Mouse (Mus musculus): Measurements from ENCODE around the gene Rbm14. TPM values are rescaled to one million over a fixed set of nuclear protein-coding genes. Genes with fewer than 3 reads are reported as not detected.

Gene Rbm14
- total RNA-seq (2021): 10 to 100 TPM; 48.7 to 60.3 TPM
- long read RNA-seq, experiment 1, transcript Rbm14-201 (3 exons, 3,165 nt): major isoform, 13 of 32 reads
- long read RNA-seq, experiment 1, partial matches to known transcripts: 15 of 32 reads
- long read RNA-seq, experiment 1, other reads (novel, unspliced or antisense): 4 of 32 reads
- long read RNA-seq, experiment 2, transcript Rbm14-201 (3 exons, 3,165 nt): major isoform, 12 of 16 reads
- long read RNA-seq, experiment 2, partial matches to known transcripts: 2 of 16 reads
- long read RNA-seq, experiment 2, other reads (novel, unspliced or antisense): 0 of 16 reads

DNA sequence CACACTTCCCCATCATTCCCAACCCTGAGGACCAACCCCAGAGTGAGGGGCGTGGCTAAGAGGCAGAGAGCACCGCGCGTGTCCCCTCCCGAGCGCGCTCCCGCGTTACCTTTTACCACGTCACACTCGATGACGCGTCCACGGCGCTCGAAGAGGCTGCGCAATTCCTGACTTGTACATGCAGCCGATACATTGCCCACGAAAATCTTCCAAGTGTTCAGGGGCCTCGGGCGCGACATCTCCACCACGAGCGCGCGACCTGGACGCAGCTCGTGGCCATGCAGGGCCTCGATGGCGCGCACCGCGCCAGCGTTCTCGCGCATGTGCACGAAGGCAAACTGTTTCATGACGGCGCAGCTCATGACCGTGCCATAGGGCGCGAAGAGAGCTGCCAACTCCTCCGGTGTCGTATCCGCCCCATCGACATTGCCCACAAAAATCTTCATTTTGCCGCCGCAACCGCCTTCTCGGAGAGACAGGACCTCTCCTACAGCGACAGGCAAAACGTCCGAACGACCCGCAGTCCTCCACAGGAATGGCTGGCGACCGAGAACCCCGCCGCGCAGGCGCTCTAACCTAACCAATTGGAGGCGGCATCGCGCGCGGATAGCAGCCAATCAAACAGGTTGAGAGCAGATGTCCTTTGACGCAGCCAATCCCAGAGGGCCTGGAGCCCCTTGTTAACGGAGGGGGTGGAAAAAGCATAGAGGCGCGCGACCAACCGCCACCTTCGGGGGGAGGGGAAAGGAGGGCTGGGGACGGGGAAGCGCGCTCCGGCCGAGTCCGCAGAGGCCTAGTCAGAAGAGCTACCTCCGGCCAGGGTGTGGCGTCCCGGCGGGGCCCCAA is at the start of gene Rbm14, which contains the start of gene Gm21992:
Gene Rbm14 (minus strand): TSS at position 572 of the 846 bp plus-strand sequence.
Gene Gm21992 (minus strand): TSS at position 550 of the 846 bp plus-strand sequence.
- DNase-seq: peak; percentile 99

DNA sequence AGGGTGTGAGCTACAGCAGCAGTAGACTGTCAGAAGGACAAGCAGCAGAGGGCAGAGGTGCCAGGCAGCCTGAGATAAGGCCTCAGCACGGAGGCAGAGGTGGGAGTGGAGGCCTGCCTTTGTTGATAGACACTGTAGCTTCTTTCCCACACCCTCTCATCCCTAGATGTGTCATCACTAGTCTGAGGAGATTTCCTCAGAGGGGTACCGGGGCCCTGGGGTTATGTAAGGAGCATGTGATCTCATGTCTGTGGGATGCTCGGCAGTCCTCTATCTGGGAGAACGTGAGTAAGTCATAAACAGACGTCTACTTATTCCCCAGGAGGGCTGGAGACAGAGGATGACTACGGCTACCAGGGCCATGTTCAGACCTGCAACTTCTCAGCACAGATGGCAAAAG is 47.6 kb upstream of the Rbm14 start:
- DNase-seq: no peak

DNA sequence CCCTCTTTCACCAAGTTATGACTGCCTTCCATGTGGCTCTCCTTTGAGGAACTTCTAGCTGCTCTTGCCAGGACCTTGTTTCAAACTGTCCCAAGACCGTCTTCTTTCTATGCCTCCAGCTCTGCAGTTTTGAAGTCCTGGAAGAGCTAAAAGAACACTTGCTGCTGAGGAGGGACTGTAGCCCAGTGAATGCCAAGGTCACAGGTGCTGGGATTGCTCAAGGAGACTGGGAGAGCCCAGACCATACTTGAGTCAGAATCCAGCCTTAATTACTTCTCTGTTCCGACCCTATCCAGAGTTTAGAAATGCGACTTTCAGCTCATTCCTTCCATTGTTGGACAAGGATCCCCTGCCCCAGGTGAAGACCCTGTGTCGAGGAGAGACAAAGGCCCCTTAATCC is 44.5 kb upstream of the Rbm14 start:
- peak; percentile 57 to 67 for DNase-seq

DNA sequence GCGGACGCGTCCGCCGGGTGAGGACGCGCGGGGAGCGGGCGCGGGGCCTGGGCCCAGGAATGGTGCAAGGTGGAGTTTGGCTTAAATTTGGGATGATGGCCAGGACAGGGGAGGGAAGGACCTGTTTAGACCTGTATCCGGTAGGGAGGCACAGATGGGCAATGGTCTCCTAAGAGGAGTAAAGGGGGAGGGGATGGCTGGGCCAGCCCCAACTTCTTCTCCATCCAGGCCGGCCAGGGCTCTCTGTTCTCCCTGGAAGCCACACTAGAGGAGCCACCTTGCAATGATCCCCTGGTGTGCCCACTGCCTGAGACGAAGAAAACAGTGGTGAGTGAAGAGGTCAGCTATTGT is 44.0 kb upstream of the Rbm14 start:
- no peak for DNase-seq

DNA sequence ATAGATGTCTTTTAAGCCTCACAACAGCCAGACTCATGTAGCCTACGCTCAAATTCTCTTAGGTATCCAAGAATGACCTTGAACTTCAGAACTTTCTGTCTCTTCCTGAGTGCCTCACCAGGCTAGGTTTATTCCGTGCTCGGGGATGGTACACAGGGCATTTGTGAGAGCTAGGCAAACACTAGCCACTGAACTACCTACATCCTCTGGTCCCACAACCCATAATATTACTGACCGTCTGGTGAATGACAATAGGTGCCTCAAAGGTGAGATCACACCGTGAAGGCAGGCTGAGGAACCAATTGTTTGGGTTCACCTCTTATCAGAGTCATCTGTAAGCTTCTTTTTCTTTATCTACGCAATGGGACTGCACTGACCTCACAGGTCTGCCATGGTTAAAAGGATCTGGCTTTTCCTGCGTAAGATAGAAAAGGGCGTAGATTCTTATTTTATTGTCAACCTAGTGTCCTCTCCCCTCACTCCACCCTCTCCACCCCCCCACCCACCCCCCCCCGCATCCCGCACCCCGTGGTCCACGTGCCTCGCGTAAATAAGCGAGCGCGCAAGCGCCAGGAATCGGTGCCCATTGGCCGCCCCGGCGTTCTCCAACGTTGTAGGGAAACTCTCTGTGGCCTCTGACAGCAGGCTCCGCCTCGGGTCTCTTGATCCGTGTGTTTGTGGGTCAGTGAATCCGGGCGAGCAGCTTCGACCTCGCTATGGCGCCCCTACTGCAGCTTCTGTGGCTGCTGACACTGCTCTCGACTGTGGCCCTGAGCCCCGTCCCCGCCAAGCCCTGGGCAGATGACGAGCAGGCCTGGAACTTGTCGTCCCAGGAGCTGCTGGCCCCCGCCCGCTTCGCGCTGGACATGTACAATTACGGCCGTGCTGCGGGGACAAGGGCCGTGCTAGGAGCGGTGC is 43.4 kb upstream of the Rbm14 start, which contains the start of gene Ctsf:
Gene Ctsf (plus strand): TSS at position 579 of the 918 bp plus-strand sequence.
- DNase-seq: peak; percentile 96 to 97

DNA sequence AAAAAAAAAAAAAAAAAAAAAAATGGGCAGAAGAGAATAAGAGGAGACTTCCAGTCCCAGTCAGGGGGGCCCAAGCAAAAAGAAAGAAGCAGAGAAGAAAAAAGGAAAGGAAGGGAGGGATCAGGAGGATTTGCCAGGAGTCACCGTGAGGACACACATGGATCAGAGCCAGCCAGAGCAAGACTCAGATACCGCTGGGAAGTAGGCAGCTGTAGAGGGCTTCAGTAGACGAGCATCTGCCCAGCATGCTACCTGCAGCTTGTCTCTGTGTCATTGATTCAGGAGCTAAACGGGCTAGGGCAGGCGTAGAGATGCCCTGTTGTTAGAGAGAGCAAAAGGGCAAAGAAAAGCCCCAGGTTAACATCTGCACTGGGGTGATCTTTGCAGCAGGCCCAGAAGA is 38.8 kb upstream of the Rbm14 start:
- no peak for DNase-seq

DNA sequence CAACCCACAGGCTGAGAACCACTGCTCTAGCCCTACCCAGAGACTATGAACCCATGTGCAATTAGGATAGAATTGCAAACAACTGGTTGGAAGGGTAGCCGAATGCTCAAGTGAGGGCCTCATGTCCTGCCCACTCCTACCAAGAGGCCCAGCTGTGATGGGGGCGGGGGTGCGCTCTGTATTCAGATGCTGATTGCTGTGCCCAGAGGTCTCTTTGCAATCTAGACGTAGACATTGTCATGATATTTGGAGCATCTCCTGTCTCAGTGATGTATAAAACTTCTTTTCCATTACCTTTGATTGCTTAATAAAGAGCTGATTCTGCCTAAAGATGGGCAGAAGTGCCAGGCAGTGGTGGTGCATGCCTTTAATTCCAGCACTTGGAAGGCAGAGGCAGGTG is 38.4 kb upstream of the Rbm14 start:
- no peak for DNase-seq

DNA sequence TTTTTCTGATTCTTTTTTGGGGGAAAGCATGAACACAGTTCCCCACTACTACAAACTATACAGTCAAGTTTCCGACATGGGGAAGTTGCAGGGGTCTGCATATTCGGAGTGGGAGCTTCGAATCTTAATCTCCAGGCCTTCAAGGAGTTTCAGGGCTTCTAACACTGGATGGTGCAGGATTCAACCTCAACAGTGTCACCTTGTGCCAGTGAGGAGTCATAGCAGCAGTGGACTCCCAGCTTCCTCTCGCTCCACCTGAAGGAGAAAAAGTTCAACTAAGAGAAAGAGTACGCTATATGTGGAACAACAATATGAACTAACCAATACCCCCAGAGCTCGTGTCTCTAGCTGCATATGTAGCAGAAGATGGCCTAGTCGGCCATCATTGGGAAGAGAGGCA is 36.1 kb upstream of the Rbm14 start:
- DNase-seq: peak in 1 of 2 experiments; percentile 51

DNA sequence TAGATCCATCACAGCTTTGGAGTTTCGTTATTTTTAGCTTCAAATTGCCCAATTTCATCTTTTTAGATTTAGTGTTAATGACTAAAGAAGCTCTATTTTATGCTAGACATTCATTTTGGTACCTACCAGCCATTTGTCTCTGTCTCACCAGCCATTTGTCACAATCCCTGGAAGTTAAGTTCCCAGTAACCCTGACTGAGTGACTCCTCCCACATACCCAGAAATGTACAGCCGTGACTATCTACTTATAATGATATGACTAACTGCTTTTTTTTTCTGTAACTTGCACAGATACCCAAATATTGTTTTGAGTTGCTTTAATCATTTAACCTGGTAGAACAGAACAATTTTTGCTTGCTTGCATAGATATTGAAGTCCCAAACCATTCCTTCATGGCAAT is 34.4 kb upstream of the Rbm14 start:
- no peak for DNase-seq

DNA sequence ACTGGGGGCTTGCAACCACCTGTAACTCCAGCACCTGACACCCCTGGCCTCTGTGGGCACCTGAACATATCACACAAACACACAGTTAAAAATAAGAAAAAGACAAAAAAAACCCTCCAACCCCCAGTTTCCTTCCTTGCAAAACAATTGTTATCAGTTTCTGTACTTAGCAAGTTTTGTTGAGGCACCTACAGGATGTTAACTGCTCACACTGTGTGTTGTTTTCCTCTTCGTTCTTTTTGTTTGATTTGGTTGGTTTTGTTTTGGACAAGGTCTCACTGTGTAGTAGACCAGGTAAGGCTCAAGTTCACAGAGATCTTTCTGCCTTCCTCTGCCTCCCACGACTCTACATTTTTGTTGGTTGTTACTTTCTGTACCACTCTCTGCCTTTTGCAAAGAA is 31.2 kb upstream of the Rbm14 start:
- no peak for DNase-seq

DNA sequence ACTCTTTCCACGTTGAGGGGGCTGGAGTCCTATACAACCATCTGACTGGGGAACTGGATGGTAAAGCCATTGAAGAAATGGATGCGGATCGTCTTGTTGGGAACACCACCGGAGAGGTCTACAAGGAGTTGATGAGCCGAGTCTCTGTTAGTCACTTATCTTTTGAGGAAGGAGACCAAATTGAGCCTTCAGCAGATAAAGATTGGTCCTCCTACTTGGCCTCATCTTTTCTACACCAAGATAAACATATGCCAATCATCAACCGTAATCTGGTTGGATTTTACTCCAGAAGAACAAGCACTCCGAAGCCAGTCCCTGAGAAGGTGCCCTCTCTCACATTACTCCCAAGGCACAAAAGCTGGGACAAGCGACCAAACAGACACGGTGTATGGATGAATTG is 29.4 kb upstream of the Rbm14 start:
- no peak for DNase-seq

DNA sequence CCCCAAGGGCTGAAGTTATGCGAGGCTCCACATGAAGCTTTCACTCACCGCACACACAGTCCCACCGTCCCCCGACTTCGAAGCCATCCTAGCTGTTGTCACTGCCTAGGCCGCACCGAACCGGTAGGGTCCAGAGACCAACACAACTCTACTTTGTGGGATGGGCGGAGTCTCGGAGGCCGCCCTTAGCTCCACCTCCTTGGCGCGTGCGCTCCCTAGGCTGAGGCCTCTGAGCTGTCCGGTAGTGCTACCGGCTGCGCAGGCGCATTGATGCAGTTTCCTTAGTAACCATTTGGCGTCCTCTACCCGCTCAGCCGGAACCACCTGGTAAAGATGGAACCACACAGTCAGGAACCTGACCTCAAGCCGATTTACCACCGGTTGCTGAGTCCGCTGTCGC is 27.7 kb upstream of the Rbm14 start, which contains the start of the genes Ccs and Ccdc87:
Gene Ccs (minus strand): TSS at position 184 of the 400 bp plus-strand sequence.
Gene Ccdc87 (plus strand): TSS at position 218 of the 400 bp plus-strand sequence.
- DNase-seq: peak; percentile 99

DNA sequence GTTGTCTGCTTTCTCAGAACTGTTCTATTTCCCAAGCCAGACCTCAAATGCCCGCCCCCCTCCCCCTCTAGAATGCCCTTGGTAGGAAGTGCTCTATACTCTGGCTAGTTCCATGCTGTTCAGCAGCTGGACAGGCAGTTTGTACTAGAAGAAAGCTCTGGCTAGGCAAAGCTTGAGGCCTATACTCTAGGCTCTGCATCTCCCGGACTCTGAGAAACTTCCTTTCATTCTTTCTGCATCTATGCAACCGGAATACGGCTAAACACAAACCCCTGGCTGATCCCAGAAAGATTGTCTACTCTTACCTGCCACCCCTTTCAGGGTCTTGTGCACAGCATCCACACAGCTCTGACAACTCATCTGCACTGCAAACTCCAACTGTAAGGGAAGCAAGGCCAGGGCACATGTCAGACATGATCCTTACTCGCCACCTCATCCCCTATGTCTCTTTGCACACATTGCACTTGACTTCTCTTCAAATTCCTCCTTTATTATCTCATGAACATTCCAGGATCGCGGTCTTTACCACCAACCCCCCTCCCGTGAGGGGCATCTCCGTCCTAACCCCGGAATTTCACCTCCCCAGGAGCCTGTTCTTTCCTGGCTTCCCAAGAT is 27.2 kb upstream of the Rbm14 start:
- no peak for DNase-seq

DNA sequence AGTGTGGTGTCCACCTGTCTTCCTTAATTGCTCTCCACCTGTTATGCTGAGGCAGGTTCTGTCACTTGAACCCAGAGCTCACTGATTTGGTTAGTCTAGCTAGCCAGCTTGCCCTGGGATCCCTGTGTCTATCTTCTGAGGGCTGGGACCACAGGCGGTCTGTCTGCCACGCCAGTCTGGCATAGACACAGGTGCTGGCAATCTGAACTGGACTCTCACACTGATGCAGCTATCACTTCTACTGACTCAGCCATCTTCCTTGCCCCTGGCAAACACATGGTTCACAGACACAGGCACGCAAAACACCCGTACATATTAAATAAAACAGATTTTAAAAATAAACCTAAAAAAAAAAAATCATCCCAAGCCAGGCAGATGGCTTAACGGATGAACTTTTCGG is 25.6 kb upstream of the Rbm14 start:
- DNase-seq: no peak

DNA sequence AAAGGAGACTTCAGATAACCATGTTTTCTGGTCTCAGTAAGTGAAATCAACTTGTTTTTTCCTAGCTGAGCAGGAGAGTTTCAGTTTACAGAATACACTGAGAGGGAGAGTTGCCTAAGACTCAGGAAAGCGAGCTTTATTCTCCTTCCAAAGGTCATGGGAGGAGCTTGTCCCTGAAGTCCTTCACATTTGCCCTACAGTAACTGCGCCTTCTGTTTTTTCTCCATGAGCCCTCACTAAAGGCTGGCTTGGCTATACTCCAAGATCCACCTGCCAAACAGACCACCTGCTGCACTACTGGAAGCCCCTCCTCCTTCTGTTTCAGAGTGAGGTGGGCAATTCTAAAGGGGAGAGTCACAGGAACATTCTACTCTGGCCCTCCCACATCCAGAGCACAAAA is 24.7 kb upstream of the Rbm14 start:
- peak in 1 of 2 experiments; percentile 25 for DNase-seq

DNA sequence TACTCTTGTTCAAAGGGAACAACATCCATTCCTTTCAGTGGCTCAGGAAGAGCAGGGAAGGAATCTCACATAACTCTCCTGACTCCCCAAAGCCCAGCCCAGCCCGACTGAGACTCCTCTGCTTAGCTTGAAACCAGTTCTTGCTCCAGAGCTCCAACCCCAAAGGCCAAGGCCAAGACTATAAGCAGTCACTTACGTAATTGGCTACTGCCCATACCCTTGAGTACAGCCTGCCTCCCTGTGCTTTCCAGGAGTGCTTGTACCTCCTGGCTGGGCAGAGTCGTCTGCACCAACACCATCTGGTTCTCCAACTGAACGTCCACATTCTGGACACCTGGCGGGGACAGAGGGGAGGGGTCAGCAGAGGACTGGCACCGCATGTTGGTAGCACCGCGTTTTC is 22.5 kb upstream of the Rbm14 start:
- peak; percentile 61 to 62 for DNase-seq

DNA sequence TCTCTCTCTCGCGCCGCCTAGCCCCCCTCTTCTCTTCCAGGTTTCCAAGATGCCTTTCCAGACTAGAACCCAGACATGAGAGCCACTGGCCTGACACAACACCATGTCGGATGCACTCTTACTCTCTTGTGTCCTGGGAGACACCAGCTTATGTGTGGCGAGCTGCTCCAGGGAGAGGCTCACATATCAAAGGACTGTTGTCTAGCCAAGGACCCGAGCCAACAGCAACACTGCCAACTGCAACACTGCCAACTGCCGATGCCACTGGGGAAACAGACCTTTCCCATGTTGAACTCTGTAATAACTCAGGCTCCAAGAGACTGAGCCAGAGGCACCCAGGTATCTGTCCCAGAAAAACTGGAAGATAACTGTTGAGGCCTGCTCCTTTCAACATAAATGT is 17.7 kb upstream of the Rbm14 start:
- peak; percentile 77 to 82 for DNase-seq

DNA sequence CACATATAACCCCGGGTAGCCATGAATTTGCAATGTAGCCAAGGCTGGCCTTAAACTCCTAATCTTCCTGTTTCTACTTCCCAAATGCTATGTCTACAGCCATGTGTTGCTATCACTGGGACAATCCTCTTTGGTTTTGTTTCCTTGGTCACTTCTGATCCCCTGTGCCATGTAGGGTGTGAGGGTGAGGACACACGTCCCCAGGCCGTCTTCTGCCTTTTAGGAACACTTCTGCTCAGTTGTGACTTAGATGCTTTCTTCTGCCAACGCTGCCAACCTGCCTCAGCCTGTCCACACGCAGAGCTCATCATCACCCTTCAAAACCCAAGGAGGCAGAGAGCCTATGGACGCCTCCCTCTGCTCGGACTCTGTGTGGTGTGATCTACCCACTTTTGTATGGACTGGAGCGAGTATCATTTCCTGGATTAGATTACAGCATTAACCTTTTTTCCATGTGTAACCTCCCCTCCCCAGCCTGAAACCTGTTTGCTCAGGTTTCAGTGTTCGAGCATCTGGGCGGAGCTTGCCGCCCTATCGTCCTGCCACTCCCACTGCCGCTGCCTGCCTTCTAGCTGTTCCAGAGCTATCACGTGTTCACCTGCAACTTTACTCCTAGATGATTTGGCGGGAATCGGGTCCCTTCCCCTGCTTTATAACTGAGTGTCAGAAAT is 17.1 kb upstream of the Rbm14 start:
- no peak for DNase-seq

DNA sequence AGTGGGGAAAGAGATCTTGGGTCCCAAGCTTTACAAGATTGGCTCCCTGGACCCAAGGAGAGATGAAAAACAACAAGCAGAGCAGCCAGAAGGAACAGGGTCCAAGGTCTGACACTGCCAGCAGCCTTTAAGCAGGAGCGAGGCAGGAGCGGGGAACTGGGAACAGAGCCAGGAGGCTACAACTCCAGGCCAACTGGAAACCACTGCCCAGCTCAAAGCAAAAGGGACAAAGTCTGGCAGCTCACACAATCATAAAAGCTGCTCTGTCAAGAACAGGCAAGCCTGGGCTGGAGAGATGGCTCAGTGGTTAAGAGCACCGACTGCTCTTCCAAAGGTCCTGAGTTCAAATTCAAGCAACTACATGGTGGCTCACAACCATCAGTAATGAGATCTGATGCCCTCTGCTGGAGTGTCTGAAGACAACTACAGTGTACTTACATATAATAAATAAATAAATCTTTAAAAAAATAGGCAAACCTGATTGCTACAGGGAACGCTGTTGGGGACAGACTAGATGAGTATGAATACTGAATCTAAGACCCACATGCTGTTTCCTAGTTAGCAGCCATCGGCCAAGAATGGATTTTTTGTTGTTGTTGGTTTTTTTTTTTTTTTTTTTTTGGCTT is 9.4 kb upstream of the Rbm14 start:
- DNase-seq: peak; percentile 71 to 83

DNA sequence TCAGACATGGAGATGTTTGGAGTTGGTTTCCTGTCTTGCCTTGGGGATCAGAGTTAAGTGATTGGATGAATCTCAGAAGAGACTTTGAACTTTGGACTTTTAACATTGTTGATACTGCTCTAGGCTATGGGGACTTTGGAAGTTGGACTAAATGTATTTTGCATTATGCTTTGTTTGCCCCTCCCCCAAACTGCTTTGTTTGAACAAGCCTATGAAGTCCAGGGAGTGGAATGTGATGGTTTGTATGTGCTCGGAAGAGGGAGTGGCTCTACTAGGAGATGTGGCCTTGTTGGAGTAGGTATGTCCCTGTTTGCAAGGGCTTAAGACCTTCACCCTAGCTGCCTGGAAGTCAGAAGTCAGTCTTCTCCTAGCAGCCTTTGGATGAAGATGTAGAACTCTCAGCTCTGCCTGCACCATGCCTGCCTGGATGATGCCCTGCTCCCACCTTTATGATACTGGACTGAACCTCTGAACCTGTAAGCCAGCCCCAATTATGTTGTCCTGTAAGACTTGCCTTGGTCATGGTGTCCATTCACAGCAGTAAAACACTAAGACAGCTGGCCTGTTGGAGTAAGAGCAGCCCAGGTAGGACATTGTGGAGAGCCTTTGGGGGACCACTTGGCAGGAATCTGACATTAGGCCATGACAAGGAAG is 5.9 kb upstream of the Rbm14 start:
- no peak for DNase-seq

All from adrenal gland, postnatal 36 days (tissue).